Mouse (Mus musculus) erythroblast, embryonic 14.5 days (primary cell): ENCODE results near the gene Mfge8.

Source experiments
- GATA1 ChIP-seq: IDR thresholded peaks from 2 replicates; pipeline ENCODE4 v1.6.1; 2012; ENCODE audit warnings: low read length, inconsistent platforms, mixed read lengths
- TAL1 ChIP-seq: IDR thresholded peaks from 3 replicates; pipeline ENCODE4 v1.6.1; 2012; ENCODE audit warnings: low read length, inconsistent platforms, mixed read lengths

DNA sequence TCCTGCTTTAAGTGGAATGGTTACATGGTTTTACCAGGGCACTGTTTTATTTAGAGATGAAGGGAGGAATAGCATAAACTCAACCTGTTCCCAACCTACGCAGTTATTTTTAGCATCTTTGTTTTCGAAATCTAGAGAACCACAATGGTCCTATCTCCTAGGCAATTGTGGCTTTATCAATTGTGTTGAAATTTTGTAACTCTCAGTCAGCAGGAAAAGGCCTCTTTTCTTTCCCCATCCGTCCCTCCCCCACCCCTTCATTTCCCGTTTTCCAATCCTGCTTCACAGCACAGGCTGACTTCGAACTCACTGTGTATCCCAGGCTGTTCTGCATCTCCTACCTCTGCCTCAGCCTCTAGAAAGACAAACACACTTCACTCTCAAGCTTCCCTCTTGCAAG lies 45.1 kb upstream of the Mfge8 start:
- no peak for TF ChIP-seq TAL1
- no peak for TF ChIP-seq GATA1
